Mouse (Mus musculus): ENCODE measurements around the gene Pcsk6. TPM values are rescaled to one million over a fixed set of nuclear protein-coding genes. Genes with fewer than 3 reads are reported as not detected.

Gene Pcsk6
- polyA plus RNA-seq, 1 experiment from 2014 or later = 6.1 TPM

GRCm38 (mm10) chr7:66079364-66080230 lies 218.1 kb downstream of the Pcsk6 start, which contains the start of gene Selenos:
TSS of gene Selenos (plus strand) at chr7:66079649.
- H3K36me3 ChIP-seq (ENCODE audit: control insufficient read depth, insufficient read depth, low read length) = peaks cover 13% of the 10 kb centered on the region
- H3K4me2 ChIP-seq = peak within 1 kb of the TSS; percentile 83
- ATAC-seq (replicated peaks; ENCODE audit: insufficient number of reproducible peaks, low FRiP score, low TSS enrichment) = peak; percentile 100
- peak within 1 kb of the TSS; percentile 74 for H3K9ac ChIP-seq (ENCODE audit: low read depth, low read length)
- WGBS (ENCODE audit: insufficient replicate concordance) = under 1% methylated on average over 65 of the region's 65 CpGs
- H3K4me3 ChIP-seq (ENCODE audit: low read depth, low read length) = peak within 1 kb of the TSS; percentile 75
- H3K4me1 ChIP-seq (ENCODE audit: control insufficient read depth, insufficient read depth, low read length) = peaks cover 8% of the 10 kb centered on the region; the same call in 1 of the 2 replicates
- H3K27ac ChIP-seq (ENCODE audit: low read depth, low read length) = peak within 1 kb of the TSS; percentile 47; the same call in 1 of the 2 replicates
- no peaks in the 10 kb centered on the region for H3K9me3 ChIP-seq (replicated peaks; ENCODE audit: control insufficient read depth, low read length)
- no peaks in the 10 kb centered on the region for H3K27me3 ChIP-seq (ENCODE audit: control insufficient read depth, insufficient read depth, low read length)

GRCm38 (mm10) chr7:66080231-66080613 lies 218.7 kb downstream of the Pcsk6 start:
- H3K27me3 ChIP-seq (ENCODE audit: control insufficient read depth, insufficient read depth, low read length) = no peaks in the 10 kb centered on the region
- peaks cover 13% of the 10 kb centered on the region for H3K36me3 ChIP-seq (ENCODE audit: control insufficient read depth, insufficient read depth, low read length)
- H3K4me2 ChIP-seq = peak overlapping the region; percentile 83
- 46% methylated on average over 5 of the region's 5 CpGs for WGBS (ENCODE audit: insufficient replicate concordance)
- ATAC-seq (replicated peaks; ENCODE audit: insufficient number of reproducible peaks, low FRiP score, low TSS enrichment) = no peak
- peak overlapping the region; percentile 74 for H3K9ac ChIP-seq (ENCODE audit: low read depth, low read length)
- H3K9me3 ChIP-seq (replicated peaks; ENCODE audit: control insufficient read depth, low read length) = no peaks in the 10 kb centered on the region
- peak overlapping the region; percentile 75 for H3K4me3 ChIP-seq (ENCODE audit: low read depth, low read length)
- peak overlapping the region; percentile 47; the same call in 1 of the 2 replicates for H3K27ac ChIP-seq (ENCODE audit: low read depth, low read length)
- H3K4me1 ChIP-seq (ENCODE audit: control insufficient read depth, insufficient read depth, low read length) = peaks cover 8% of the 10 kb centered on the region; the same call in 1 of the 2 replicates

GRCm38 (mm10) chr7:66083757-66084156 lies 222.2 kb downstream of the Pcsk6 start:
- no peak for ATAC-seq (replicated peaks; ENCODE audit: insufficient number of reproducible peaks, low FRiP score, low TSS enrichment)
- Histone ChIP-seq H3K27me3 (ENCODE audit: control insufficient read depth, insufficient read depth, low read length) (no peaks in the 10 kb centered on the region), H3K4me3 (ENCODE audit: low read depth, low read length) (no peak overlapping the region), H3K36me3 (ENCODE audit: control insufficient read depth, insufficient read depth, low read length) (peaks cover 26% of the 10 kb centered on the region), H3K9ac (ENCODE audit: low read depth, low read length) (no peak overlapping the region), H3K27ac (ENCODE audit: low read depth, low read length) (no peak overlapping the region), H3K4me2 (no peak overlapping the region), H3K4me1 (ENCODE audit: control insufficient read depth, insufficient read depth, low read length) (peaks cover 8% of the 10 kb centered on the region; the same call in 1 of the 2 replicates), H3K9me3 (replicated peaks; ENCODE audit: control insufficient read depth, low read length) (no peaks in the 10 kb centered on the region)
- WGBS (ENCODE audit: insufficient replicate concordance) = 93% methylated on average over 6 of the region's 6 CpGs

- Histone ChIP-seq H3K36me3 (ENCODE audit: control insufficient read depth, insufficient read depth, low read length) (peaks cover 29% of the 10 kb centered on the region), H3K9ac (ENCODE audit: low read depth, low read length) (no peak overlapping the region), H3K27me3 (ENCODE audit: control insufficient read depth, insufficient read depth, low read length) (no peaks in the 10 kb centered on the region), H3K9me3 (replicated peaks; ENCODE audit: control insufficient read depth, low read length) (no peaks in the 10 kb centered on the region), H3K4me1 (ENCODE audit: control insufficient read depth, insufficient read depth, low read length) (peaks cover 8% of the 10 kb centered on the region; the same call in 1 of the 2 replicates), H3K4me2 (no peak overlapping the region), H3K27ac (ENCODE audit: low read depth, low read length) (no peak overlapping the region), H3K4me3 (ENCODE audit: low read depth, low read length) (no peak overlapping the region)
- 83% methylated on average over 7 of the region's 7 CpGs for WGBS (ENCODE audit: insufficient replicate concordance)
- ATAC-seq (replicated peaks; ENCODE audit: insufficient number of reproducible peaks, low FRiP score, low TSS enrichment) = no peak
Measured at GRCm38 (mm10) chr7:66084546-66084945, 223.0 kb downstream of the Pcsk6 start.

- Histone ChIP-seq H3K9ac (ENCODE audit: low read depth, low read length) (no peak overlapping the region), H3K4me3 (ENCODE audit: low read depth, low read length) (no peak overlapping the region), H3K4me1 (ENCODE audit: control insufficient read depth, insufficient read depth, low read length) (no peaks in the 10 kb centered on the region; the same call in 1 of the 2 replicates), H3K27ac (ENCODE audit: low read depth, low read length) (no peak overlapping the region), H3K27me3 (ENCODE audit: control insufficient read depth, insufficient read depth, low read length) (no peaks in the 10 kb centered on the region), H3K4me2 (no peak overlapping the region), H3K9me3 (replicated peaks; ENCODE audit: control insufficient read depth, low read length) (no peaks in the 10 kb centered on the region), H3K36me3 (ENCODE audit: control insufficient read depth, insufficient read depth, low read length) (peaks cover 38% of the 10 kb centered on the region)
- WGBS (ENCODE audit: insufficient replicate concordance) = 90% methylated on average over 4 of the region's 4 CpGs
- ATAC-seq (replicated peaks; ENCODE audit: insufficient number of reproducible peaks, low FRiP score, low TSS enrichment) = no peak
Measured at GRCm38 (mm10) chr7:66087652-66088051, 226.1 kb downstream of the Pcsk6 start.

- no peak overlapping the region for H3K9ac ChIP-seq (ENCODE audit: low read depth, low read length)
- no peaks in the 10 kb centered on the region; the same call in 1 of the 2 replicates for H3K4me1 ChIP-seq (ENCODE audit: control insufficient read depth, insufficient read depth, low read length)
- ATAC-seq (replicated peaks; ENCODE audit: insufficient number of reproducible peaks, low FRiP score, low TSS enrichment) = no peak
- 78% methylated on average over 2 of the region's 2 CpGs for WGBS (ENCODE audit: insufficient replicate concordance)
- no peaks in the 10 kb centered on the region for H3K9me3 ChIP-seq (replicated peaks; ENCODE audit: control insufficient read depth, low read length)
- H3K4me2 ChIP-seq = no peak overlapping the region
- H3K36me3 ChIP-seq (ENCODE audit: control insufficient read depth, insufficient read depth, low read length) = peaks cover 38% of the 10 kb centered on the region
- H3K27ac ChIP-seq (ENCODE audit: low read depth, low read length) = no peak overlapping the region
- no peak overlapping the region for H3K4me3 ChIP-seq (ENCODE audit: low read depth, low read length)
- H3K27me3 ChIP-seq (ENCODE audit: control insufficient read depth, insufficient read depth, low read length) = no peaks in the 10 kb centered on the region
Measured at GRCm38 (mm10) chr7:66088077-66088476, 226.5 kb downstream of the Pcsk6 start.

GRCm38 (mm10) chr7:66090676-66091190 lies 229.2 kb downstream of the Pcsk6 start:
- no peak for ATAC-seq (replicated peaks; ENCODE audit: insufficient number of reproducible peaks, low FRiP score, low TSS enrichment)
- WGBS (ENCODE audit: insufficient replicate concordance) = 86% methylated on average over 11 of the region's 11 CpGs
- Histone ChIP-seq H3K4me1 (ENCODE audit: control insufficient read depth, insufficient read depth, low read length) (no peaks in the 10 kb centered on the region), H3K27me3 (ENCODE audit: control insufficient read depth, insufficient read depth, low read length) (no peaks in the 10 kb centered on the region), H3K9ac (ENCODE audit: low read depth, low read length) (no peak overlapping the region), H3K36me3 (ENCODE audit: control insufficient read depth, insufficient read depth, low read length) (peaks cover 26% of the 10 kb centered on the region), H3K27ac (ENCODE audit: low read depth, low read length) (no peak overlapping the region), H3K4me2 (no peak overlapping the region), H3K9me3 (replicated peaks; ENCODE audit: control insufficient read depth, low read length) (no peaks in the 10 kb centered on the region), H3K4me3 (ENCODE audit: low read depth, low read length) (no peak overlapping the region)

- H3K9me3 ChIP-seq (replicated peaks; ENCODE audit: control insufficient read depth, low read length) = no peaks in the 10 kb centered on the region
- H3K9ac ChIP-seq (ENCODE audit: low read depth, low read length) = no peak overlapping the region
- H3K4me1 ChIP-seq (ENCODE audit: control insufficient read depth, insufficient read depth, low read length) = no peaks in the 10 kb centered on the region
- peaks cover 26% of the 10 kb centered on the region for H3K36me3 ChIP-seq (ENCODE audit: control insufficient read depth, insufficient read depth, low read length)
- no peak overlapping the region for H3K4me3 ChIP-seq (ENCODE audit: low read depth, low read length)
- ATAC-seq (replicated peaks; ENCODE audit: insufficient number of reproducible peaks, low FRiP score, low TSS enrichment) = no peak
- no peak overlapping the region for H3K4me2 ChIP-seq
- H3K27ac ChIP-seq (ENCODE audit: low read depth, low read length) = no peak overlapping the region
- 84% methylated on average over 7 of the region's 7 CpGs for WGBS (ENCODE audit: insufficient replicate concordance)
- H3K27me3 ChIP-seq (ENCODE audit: control insufficient read depth, insufficient read depth, low read length) = no peaks in the 10 kb centered on the region
Measured at GRCm38 (mm10) chr7:66091553-66091952, 230.0 kb downstream of the Pcsk6 start.
